Mouse (Mus musculus): ENCODE data around the gene Rab1b.

DNA sequence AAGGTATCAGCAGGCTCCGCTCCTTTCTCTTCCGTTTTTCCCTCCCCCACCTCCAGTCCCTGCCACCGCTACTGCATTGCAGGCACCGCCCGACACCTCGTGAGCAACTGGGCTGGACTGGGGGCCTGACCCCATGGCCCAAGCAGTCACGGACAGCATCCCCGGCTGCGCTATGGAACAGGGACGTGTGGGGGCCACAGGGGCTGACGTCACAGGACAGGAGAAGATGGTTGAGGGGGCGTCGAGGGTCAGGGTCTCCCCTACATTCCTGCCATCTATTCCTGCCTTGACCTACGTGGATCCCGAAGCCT lies 22.1 kb downstream of the Rab1b start:
- TF ChIP-seq GATA1 (IDR thresholded peaks at IDR 0.05; ENCODE audit: low read length) (no peak), TAL1 (IDR thresholded peaks at IDR 0.05; ENCODE audit: low read length) (no peak)

All from erythroblast, embryonic 14.5 days (primary cell).